Mouse (Mus musculus): ENCODE measurements around the gene Pdzrn3.

GRCm38 (mm10) chr6:101377935-101378609 lies 375 bp upstream of the Pdzrn3 start:
- TF ChIP-seq CTCF (IDR thresholded peaks at IDR 0.05; ENCODE audit: low read depth) (no peak), EP300 (IDR thresholded peaks at IDR 0.05; ENCODE audit: low read depth) (no peak)

All from liver, embryonic 14.5 days (tissue).